Mouse (Mus musculus) midbrain, embryonic 14.5 days (tissue): ENCODE measurements around the gene Myl3. TPM values are rescaled to one million over a fixed set of nuclear protein-coding genes. Genes with fewer than 3 reads are reported as not detected.

Source experiments
- ATAC-seq: fragments of 200-750 bp; cut with Nextera tagmentation; 2 replicates; pipeline ENCODE4 v1.8.0; 2017; ENCODE audit warnings: moderate number of reproducible peaks, moderate library complexity; ENCODE audit not compliant: low FRiP score, low TSS enrichment
- DNase-seq: peaks from one replicate; pipeline ENCODE4 v3.0.0-alpha.2; 2015
- H3K27ac ChIP-seq: fragments of 300-500 bp; sonication (generic); replicated peaks from 2 replicates; pipeline ENCODE4 v1.5.1; 2014; ENCODE audit warnings: mild to moderate bottlenecking, low read depth, low read length, moderate library complexity
- H3K27me3 ChIP-seq: fragments of 300-500 bp; sonication (generic); 2 replicates; pipeline ENCODE4 v1.6.1; 2014; ENCODE audit warnings: low read length, control low read depth, mixed read lengths; ENCODE audit not compliant: control insufficient read depth, insufficient read depth
- H3K36me3 ChIP-seq: fragments of 300-500 bp; sonication (generic); 2 replicates; pipeline ENCODE4 v1.6.1; 2014; ENCODE audit warnings: low read length, control low read depth; ENCODE audit not compliant: control insufficient read depth, insufficient read depth
- H3K4me1 ChIP-seq: fragments of 300-500 bp; sonication (generic); 2 replicates; pipeline ENCODE4 v1.6.1; 2014; ENCODE audit warnings: mild to moderate bottlenecking, antibody characterized with exemption, low read length, control low read depth; ENCODE audit not compliant: control insufficient read depth, insufficient read depth
- H3K4me2 ChIP-seq: fragments of 300-500 bp; sonication (generic); 2 replicates; pipeline ENCODE4 v1.6.1; 2014; ENCODE audit warnings: mild to moderate bottlenecking, low read length, moderate library complexity
- H3K4me3 ChIP-seq: fragments of 300-500 bp; sonication (generic); replicated peaks from 2 replicates; pipeline ENCODE4 v1.5.1; 2014; ENCODE audit warnings: low read depth, low read length
- H3K9ac ChIP-seq: fragments of 300-500 bp; sonication (generic); replicated peaks from 2 replicates; pipeline ENCODE4 v1.6.1; 2014; ENCODE audit warnings: mild to moderate bottlenecking, low read length, moderate library complexity
- H3K9me3 ChIP-seq: fragments of 300-500 bp; sonication (generic); 2 replicates; pipeline ENCODE4 v1.6.1; 2016; ENCODE audit warnings: low read length, control low read depth, mixed read lengths; ENCODE audit not compliant: control insufficient read depth
- WGBS: fragments of 180-500 bp; shearing (Covaris S2); extraction: QIAGEN DNeasy Blood & Tissue Kit; methylation state at CpG from one replicate; pipeline ENCODE4 v1.1.7; 2014; 5-methylcytosine and 5-hydroxymethylcytosine counted together
- polyA plus RNA-seq: library from polyadenylated mRNA; unstranded; fragments of >200 nt; fragmentation: Nextera tagmentation; extraction: Ambion mirVana; gene quantifications from 2 replicates; pipeline ENCODE4 v1.2.1, GENCODE M21; 2014

Gene Myl3
- polyA plus RNA-seq, 1 experiment from 2014 or later = 0.25 TPM

GRCm38 (mm10) chr9:110800834-110801479, 59.3 kb downstream of the Myl3 start:
- Histone ChIP-seq H3K4me2 (no peak overlapping the region), H3K9ac (no peak overlapping the region), H3K27me3 (no peaks in the 10 kb centered on the region), H3K9me3 (no peaks in the 10 kb centered on the region), H3K27ac (no peak overlapping the region), H3K36me3 (no peaks in the 10 kb centered on the region), H3K4me3 (no peak overlapping the region), H3K4me1 (no peaks in the 10 kb centered on the region)
- 93% methylated on average over 8 of the region's 8 CpGs for WGBS
- DNase-seq (no peak), ATAC-seq (no peak)

DNA sequence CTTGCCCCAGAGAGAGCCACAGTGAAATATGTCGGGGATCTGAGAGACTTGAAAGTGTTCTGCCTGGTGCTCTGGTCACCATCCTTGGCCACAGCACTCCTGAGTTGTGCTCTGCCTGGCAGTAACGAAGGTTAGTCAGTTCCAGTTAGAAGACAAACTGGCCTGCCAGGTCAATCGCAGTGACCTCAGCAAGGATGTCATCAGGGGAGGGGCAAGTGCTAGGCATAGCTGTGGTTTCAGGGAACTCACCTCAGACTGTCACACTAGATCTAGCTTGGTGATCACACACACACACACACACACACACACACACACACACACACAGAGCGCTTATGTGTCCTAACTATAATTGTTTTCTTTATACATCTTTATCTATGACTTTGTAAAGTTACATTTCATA, 61.6 kb downstream of the Myl3 start:
- Histone ChIP-seq H3K4me1 (no peaks in the 10 kb centered on the region), H3K9ac (no peak overlapping the region), H3K9me3 (no peaks in the 10 kb centered on the region), H3K27me3 (no peaks in the 10 kb centered on the region), H3K4me2 (no peak overlapping the region), H3K4me3 (no peak overlapping the region), H3K36me3 (no peaks in the 10 kb centered on the region), H3K27ac (no peak overlapping the region)
- DNase-seq (no peak), ATAC-seq (no peak)
- 74% methylated on average over 4 of the region's 4 CpGs for WGBS

GRCm38 (mm10) chr9:110810051-110810450, 68.4 kb downstream of the Myl3 start:
- ATAC-seq = no peak
- no peaks in the 10 kb centered on the region for H3K9me3 ChIP-seq
- no peak overlapping the region for H3K4me2 ChIP-seq
- no peaks in the 10 kb centered on the region for H3K36me3 ChIP-seq
- 93% methylated on average over 4 of the region's 4 CpGs for WGBS
- H3K9ac ChIP-seq = no peak overlapping the region
- no peak for DNase-seq
- H3K4me1 ChIP-seq = no peaks in the 10 kb centered on the region
- H3K27ac ChIP-seq = no peak overlapping the region
- H3K4me3 ChIP-seq = no peak overlapping the region
- no peaks in the 10 kb centered on the region for H3K27me3 ChIP-seq

DNA sequence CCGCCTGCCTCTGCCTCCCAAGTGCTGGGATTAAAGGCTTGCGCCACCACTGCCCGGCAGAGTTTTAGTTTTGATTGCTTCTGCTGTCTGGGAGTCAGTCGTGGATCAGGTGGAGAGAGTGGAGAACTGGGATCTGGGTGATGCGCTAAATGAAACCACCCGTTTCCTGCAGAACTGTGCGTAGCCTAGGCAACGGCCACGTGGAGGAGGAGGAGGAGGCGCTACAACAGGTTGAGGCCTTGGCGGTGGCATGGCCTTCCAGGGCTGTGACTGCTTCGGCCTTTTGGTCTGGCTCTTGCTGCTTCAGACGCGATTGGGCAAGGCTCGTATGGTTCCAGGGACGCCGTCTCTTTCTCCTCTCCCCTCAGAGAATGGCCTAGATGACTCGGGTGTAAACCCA, 72.1 kb downstream of the Myl3 start, which contains the start of gene Prss44:
TSS of gene Prss44 (plus strand) at position 206 of the 400 bp plus-strand sequence.
- ATAC-seq (no peak), DNase-seq (no peak)
- no peaks in the 10 kb centered on the region for H3K9me3 ChIP-seq
- H3K4me2 ChIP-seq = no peak within 1 kb of the TSS
- no peak within 1 kb of the TSS for H3K9ac ChIP-seq
- H3K27ac ChIP-seq = no peak within 1 kb of the TSS
- no peaks in the 10 kb centered on the region for H3K36me3 ChIP-seq
- H3K4me3 ChIP-seq = no peak within 1 kb of the TSS
- no peaks in the 10 kb centered on the region for H3K27me3 ChIP-seq
- H3K4me1 ChIP-seq = no peaks in the 10 kb centered on the region
- 66% methylated on average over 18 of the region's 18 CpGs for WGBS

Other genes starting within 250 kb of the Myl3 start
- gene Setd2, start 209.3 kb upstream of the Myl3 start, polyA plus RNA-seq = 49.8 and 58.1 TPM in 2 replicates
- gene Nradd, start 117.4 kb upstream of the Myl3 start, polyA plus RNA-seq = 22.2 and 33.7 TPM in 2 replicates
- 3.6 and 5.3 TPM in 2 replicates for gene Nbeal2, start 87.7 kb upstream of the Myl3 start, polyA plus RNA-seq
- gene Ccdc12, start 85.4 kb upstream of the Myl3 start, polyA plus RNA-seq = 106 and 122 TPM in 2 replicates
- 5.8 and 9.3 TPM in 2 replicates for gene Pth1r, start 5.3 kb downstream of the Myl3 start, polyA plus RNA-seq
- gene Prss42, start 56.3 kb downstream of the Myl3 start, polyA plus RNA-seq = not detected in 2 replicates
- gene Prss44, start 72.1 kb downstream of the Myl3 start, polyA plus RNA-seq = not detected in 2 replicates
- not detected in 2 replicates for gene Prss43, start 84.8 kb downstream of the Myl3 start, polyA plus RNA-seq
- not detected in 2 replicates for gene Prss45, start 92.7 kb downstream of the Myl3 start, polyA plus RNA-seq
- not detected in 2 replicates for gene Prss46, start 102.6 kb downstream of the Myl3 start, polyA plus RNA-seq
- gene Prss50, start 116.1 kb downstream of the Myl3 start, polyA plus RNA-seq = 0.24 and 0.34 TPM in 2 replicates
- gene Als2cl, start 138.0 kb downstream of the Myl3 start, polyA plus RNA-seq = 0.50 and 0.72 TPM in 2 replicates
- gene Tmie, start 138.3 kb downstream of the Myl3 start, polyA plus RNA-seq = 0.75 and 1.5 TPM in 2 replicates
- not detected in 2 replicates for gene Fam240a, start 175.0 kb downstream of the Myl3 start, polyA plus RNA-seq
- gene Tdgf1, start 204.3 kb downstream of the Myl3 start, polyA plus RNA-seq = not detected in 2 replicates
- 0.38 and 0.51 TPM in 2 replicates for gene Lrrc2, start 209.7 kb downstream of the Myl3 start, polyA plus RNA-seq
- gene Rtp3, start 248.7 kb downstream of the Myl3 start, polyA plus RNA-seq = not detected in 2 replicates